Mouse (Mus musculus): ENCODE data around the gene Kcnk3. TPM values are rescaled to one million over a fixed set of nuclear protein-coding genes. Genes with fewer than 3 reads are reported as not detected.

The Kcnk3 gene
- polyA plus RNA-seq, 1 experiment = not detected

DNA sequence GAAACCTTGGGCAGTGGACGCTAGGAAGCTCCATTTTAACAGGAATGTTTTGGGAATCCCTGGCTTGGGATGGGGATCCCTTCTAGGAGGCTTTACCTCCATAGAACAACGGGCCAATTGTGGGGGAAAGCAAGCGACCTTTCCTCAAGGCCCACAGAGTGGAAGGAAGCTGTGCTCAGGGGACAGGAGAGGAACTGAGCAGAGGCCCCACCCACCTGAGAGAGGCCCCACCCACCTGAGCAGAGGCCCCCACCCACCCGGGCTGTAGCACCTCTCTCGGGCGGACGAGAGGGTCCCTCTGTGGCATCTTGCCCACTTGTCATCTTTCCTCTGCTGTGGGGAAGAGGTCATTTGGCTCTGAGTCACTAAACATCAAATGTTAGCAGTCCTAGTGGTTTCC is 49.0 kb downstream of the Kcnk3 start:
- Histone ChIP-seq H3K36me3 (ENCODE audit: control insufficient read depth, insufficient read depth, low read length, poor library complexity, severe bottlenecking) (no peaks in the 10 kb centered on the region), H3K9ac (ENCODE audit: low read depth, poor library complexity, severe bottlenecking) (no peak overlapping the region), H3K9me3 (replicated peaks; ENCODE audit: control insufficient read depth, insufficient read depth, low read length, poor library complexity, severe bottlenecking) (no peaks in the 10 kb centered on the region), H3K4me3 (ENCODE audit: low read depth, low read length) (no peak overlapping the region), H3K4me1 (ENCODE audit: control insufficient read depth, insufficient read depth, low read length) (no peaks in the 10 kb centered on the region), H3K27ac (ENCODE audit: insufficient read depth, low read length) (no peak overlapping the region), H3K27me3 (ENCODE audit: control insufficient read depth, insufficient read depth, low read length, poor library complexity, severe bottlenecking) (no peaks in the 10 kb centered on the region)
- TF ChIP-seq EP300 (IDR thresholded peaks at IDR 0.05; ENCODE audit: insufficient read depth, low read depth, low read length) = no peak

- Histone ChIP-seq H3K4me1 (ENCODE audit: control insufficient read depth, insufficient read depth, low read length) (no peaks in the 10 kb centered on the region), H3K4me3 (ENCODE audit: low read depth, low read length) (no peak overlapping the region), H3K9ac (ENCODE audit: low read depth, poor library complexity, severe bottlenecking) (no peak overlapping the region), H3K27me3 (ENCODE audit: control insufficient read depth, insufficient read depth, low read length, poor library complexity, severe bottlenecking) (no peaks in the 10 kb centered on the region), H3K27ac (ENCODE audit: insufficient read depth, low read length) (no peak overlapping the region), H3K36me3 (ENCODE audit: control insufficient read depth, insufficient read depth, low read length, poor library complexity, severe bottlenecking) (no peaks in the 10 kb centered on the region), H3K9me3 (replicated peaks; ENCODE audit: control insufficient read depth, insufficient read depth, low read length, poor library complexity, severe bottlenecking) (no peaks in the 10 kb centered on the region)
- TF ChIP-seq CTCF (IDR thresholded peaks at IDR 0.05; ENCODE audit: low read depth, low read length) (peak; percentile 92), POLR2A (IDR thresholded peaks at IDR 0.05; ENCODE audit: insufficient read depth, low read length) (no peak), EP300 (IDR thresholded peaks at IDR 0.05; ENCODE audit: insufficient read depth, low read depth, low read length) (no peak)
Measured at GRCm38 (mm10) chr5:30638041-30638440, 50.1 kb downstream of the Kcnk3 start.

- no peaks in the 10 kb centered on the region for H3K27me3 ChIP-seq (ENCODE audit: control insufficient read depth, insufficient read depth, low read length, poor library complexity, severe bottlenecking)
- no peak overlapping the region for H3K4me3 ChIP-seq (ENCODE audit: low read depth, low read length)
- no peaks in the 10 kb centered on the region for H3K9me3 ChIP-seq (replicated peaks; ENCODE audit: control insufficient read depth, insufficient read depth, low read length, poor library complexity, severe bottlenecking)
- H3K36me3 ChIP-seq (ENCODE audit: control insufficient read depth, insufficient read depth, low read length, poor library complexity, severe bottlenecking) = no peaks in the 10 kb centered on the region
- H3K4me1 ChIP-seq (ENCODE audit: control insufficient read depth, insufficient read depth, low read length) = no peaks in the 10 kb centered on the region
- H3K27ac ChIP-seq (ENCODE audit: insufficient read depth, low read length) = no peak overlapping the region
- TF ChIP-seq EP300 (IDR thresholded peaks at IDR 0.05; ENCODE audit: insufficient read depth, low read depth, low read length) (no peak), CTCF (IDR thresholded peaks at IDR 0.05; ENCODE audit: low read depth, low read length) (no peak), POLR2A (IDR thresholded peaks at IDR 0.05; ENCODE audit: insufficient read depth, low read length) (no peak)
- no peak overlapping the region for H3K9ac ChIP-seq (ENCODE audit: low read depth, poor library complexity, severe bottlenecking)
Measured at GRCm38 (mm10) chr5:30643477-30644179, 55.7 kb downstream of the Kcnk3 start.

GRCm38 (mm10) chr5:30646036-30646435 is 58.1 kb downstream of the Kcnk3 start:
- Histone ChIP-seq H3K4me3 (ENCODE audit: low read depth, low read length) (no peak overlapping the region), H3K9ac (ENCODE audit: low read depth, poor library complexity, severe bottlenecking) (no peak overlapping the region), H3K27ac (ENCODE audit: insufficient read depth, low read length) (no peak overlapping the region), H3K36me3 (ENCODE audit: control insufficient read depth, insufficient read depth, low read length, poor library complexity, severe bottlenecking) (no peaks in the 10 kb centered on the region), H3K4me1 (ENCODE audit: control insufficient read depth, insufficient read depth, low read length) (peaks cover 5% of the 10 kb centered on the region), H3K27me3 (ENCODE audit: control insufficient read depth, insufficient read depth, low read length, poor library complexity, severe bottlenecking) (no peaks in the 10 kb centered on the region), H3K9me3 (replicated peaks; ENCODE audit: control insufficient read depth, insufficient read depth, low read length, poor library complexity, severe bottlenecking) (no peaks in the 10 kb centered on the region)
- TF ChIP-seq POLR2A (IDR thresholded peaks at IDR 0.05; ENCODE audit: insufficient read depth, low read length) (no peak), EP300 (IDR thresholded peaks at IDR 0.05; ENCODE audit: insufficient read depth, low read depth, low read length) (no peak), CTCF (IDR thresholded peaks at IDR 0.05; ENCODE audit: low read depth, low read length) (no peak)

GRCm38 (mm10) chr5:30647396-30647795 is 59.4 kb downstream of the Kcnk3 start:
- H3K9me3 ChIP-seq (replicated peaks; ENCODE audit: control insufficient read depth, insufficient read depth, low read length, poor library complexity, severe bottlenecking) = no peaks in the 10 kb centered on the region
- peak overlapping the region; percentile 65 for H3K4me3 ChIP-seq (ENCODE audit: low read depth, low read length)
- peak overlapping the region; percentile 83 for H3K9ac ChIP-seq (ENCODE audit: low read depth, poor library complexity, severe bottlenecking)
- no peak overlapping the region for H3K27ac ChIP-seq (ENCODE audit: insufficient read depth, low read length)
- H3K36me3 ChIP-seq (ENCODE audit: control insufficient read depth, insufficient read depth, low read length, poor library complexity, severe bottlenecking) = no peaks in the 10 kb centered on the region
- H3K27me3 ChIP-seq (ENCODE audit: control insufficient read depth, insufficient read depth, low read length, poor library complexity, severe bottlenecking) = no peaks in the 10 kb centered on the region
- H3K4me1 ChIP-seq (ENCODE audit: control insufficient read depth, insufficient read depth, low read length) = peaks cover 5% of the 10 kb centered on the region
- no peak for TF ChIP-seq POLR2A (IDR thresholded peaks at IDR 0.05; ENCODE audit: insufficient read depth, low read length)
- TF ChIP-seq CTCF (IDR thresholded peaks at IDR 0.05; ENCODE audit: low read depth, low read length) = no peak
- TF ChIP-seq EP300 (IDR thresholded peaks at IDR 0.05; ENCODE audit: insufficient read depth, low read depth, low read length) = no peak

- H3K27me3 ChIP-seq (ENCODE audit: control insufficient read depth, insufficient read depth, low read length, poor library complexity, severe bottlenecking) = no peaks in the 10 kb centered on the region
- H3K27ac ChIP-seq (ENCODE audit: insufficient read depth, low read length) = no peak within 1 kb of the TSS
- TF ChIP-seq CTCF (IDR thresholded peaks at IDR 0.05; ENCODE audit: low read depth, low read length) = no peak
- TF ChIP-seq EP300 (IDR thresholded peaks at IDR 0.05; ENCODE audit: insufficient read depth, low read depth, low read length) = no peak
- peak; percentile 52 for TF ChIP-seq POLR2A (IDR thresholded peaks at IDR 0.05; ENCODE audit: insufficient read depth, low read length)
- peaks cover 5% of the 10 kb centered on the region for H3K4me1 ChIP-seq (ENCODE audit: control insufficient read depth, insufficient read depth, low read length)
- H3K9ac ChIP-seq (ENCODE audit: low read depth, poor library complexity, severe bottlenecking) = peak within 1 kb of the TSS; percentile 83
- H3K36me3 ChIP-seq (ENCODE audit: control insufficient read depth, insufficient read depth, low read length, poor library complexity, severe bottlenecking) = no peaks in the 10 kb centered on the region
- peak within 1 kb of the TSS; percentile 83 for H3K4me3 ChIP-seq (ENCODE audit: low read depth, low read length)
- H3K9me3 ChIP-seq (replicated peaks; ENCODE audit: control insufficient read depth, insufficient read depth, low read length, poor library complexity, severe bottlenecking) = no peaks in the 10 kb centered on the region
Measured at GRCm38 (mm10) chr5:30647815-30648560, 60.0 kb downstream of the Kcnk3 start, which contains the start of gene Slc35f6. TSS of gene Slc35f6 (plus strand) at chr5:30647933.

Measured in ES-Bruce4 (cell line).